Mouse (Mus musculus): ENCODE measurements at regions not wholly inside any gene's neighbourhood (a gene's known extent, or its start where the extent isn't known, plus 50 kb on each side); places are given as distances from the start of the nearest gene placed in this dataset.

- no peak for DNase-seq (ENCODE audit: low spot score in 2 of 2)
These were observed 502.2 kb upstream of the Luzp2 start for GRCm38 (mm10) chr7:54333142-54333541.

- DNase-seq (ENCODE audit: low spot score in 2 of 2): peak in 1 of 2 experiments; percentile 3
These were observed 500.4 kb upstream of the Luzp2 start for GRCm38 (mm10) chr7:54334916-54335315.

- DNase-seq (ENCODE audit: low spot score in 2 of 2): no peak
These were observed 494.8 kb upstream of the Luzp2 start for GRCm38 (mm10) chr7:54340532-54340931.
